Mouse (Mus musculus) thymus, postnatal 10 days (tissue): ENCODE results near the gene Syvn1.
A peak's percentile ranks its signal among the peaks of the same experiment; 100 is the strongest.

Source experiments
- DNase-seq, 2 experiments: peaks; one replicate each; pipeline ENCODE4 v3.0.0; 2021; ENCODE audit warnings: low spot score in 2 of 2

Syvn1 gene

DNA sequence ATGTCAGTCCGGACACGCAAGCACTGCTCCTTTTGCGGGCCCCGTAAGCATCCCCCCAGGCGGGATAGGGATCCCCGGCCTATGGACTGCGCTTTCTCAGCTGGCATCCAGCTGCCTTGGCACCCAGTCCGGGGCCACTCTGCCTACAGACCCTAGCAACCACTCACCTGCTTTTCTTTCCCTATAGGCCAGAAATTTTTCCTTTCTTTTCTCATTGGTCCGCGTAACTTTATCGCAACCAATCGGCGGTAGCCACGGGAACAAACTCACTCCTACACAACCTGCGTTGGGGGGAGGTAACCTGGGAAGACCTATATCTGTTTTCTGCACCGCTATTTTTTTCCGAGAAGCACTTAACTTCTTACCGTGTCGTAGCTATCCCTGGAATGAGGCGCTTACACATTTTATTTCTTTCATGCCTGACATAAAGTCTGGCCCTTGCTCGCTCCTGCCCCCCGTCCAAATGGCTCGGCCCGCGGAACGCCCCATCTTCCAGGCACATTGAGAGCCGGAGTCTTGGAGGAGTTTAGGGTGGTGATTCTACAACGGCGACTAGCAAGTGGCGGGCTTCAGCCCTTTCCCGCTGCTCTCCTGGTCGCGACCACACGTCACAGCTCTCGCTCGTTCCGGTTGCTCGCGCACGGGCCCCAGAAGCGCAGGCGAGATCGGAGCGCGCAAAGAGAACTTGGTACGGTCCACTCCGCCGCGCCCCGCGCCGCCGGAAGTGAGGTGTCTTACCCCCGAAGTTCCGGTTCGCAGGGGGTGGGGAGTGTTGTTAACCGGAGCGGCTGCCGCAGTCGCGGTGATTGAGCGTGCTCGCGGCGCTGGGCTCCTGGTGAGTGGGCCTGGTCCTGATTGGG lies at the start of gene Syvn1:
Gene Syvn1, plus strand, starts transcription at position 283 of the 860 bp plus-strand sequence.
- DNase-seq: peak; percentile 84 to 88

DNA sequence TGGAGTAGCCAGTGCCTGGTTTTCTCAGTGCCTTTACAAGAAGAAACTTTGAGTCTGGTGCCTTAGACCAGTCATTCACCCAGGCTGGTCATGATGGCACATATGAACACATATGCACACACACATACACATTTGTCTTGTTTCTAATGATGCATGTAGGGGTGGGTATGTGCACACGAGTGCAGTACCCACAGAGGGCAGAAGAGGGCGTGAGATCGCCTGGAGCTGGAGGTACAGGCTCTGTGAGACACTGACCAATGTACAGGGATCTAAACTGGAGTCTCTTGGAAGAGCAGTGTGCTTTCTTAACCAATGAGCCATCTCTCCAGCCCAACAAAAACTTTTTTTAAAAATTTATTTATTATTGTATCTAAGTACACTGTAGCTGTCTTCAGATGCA lies 48.2 kb upstream of the Syvn1 start:
- no peak for DNase-seq

DNA sequence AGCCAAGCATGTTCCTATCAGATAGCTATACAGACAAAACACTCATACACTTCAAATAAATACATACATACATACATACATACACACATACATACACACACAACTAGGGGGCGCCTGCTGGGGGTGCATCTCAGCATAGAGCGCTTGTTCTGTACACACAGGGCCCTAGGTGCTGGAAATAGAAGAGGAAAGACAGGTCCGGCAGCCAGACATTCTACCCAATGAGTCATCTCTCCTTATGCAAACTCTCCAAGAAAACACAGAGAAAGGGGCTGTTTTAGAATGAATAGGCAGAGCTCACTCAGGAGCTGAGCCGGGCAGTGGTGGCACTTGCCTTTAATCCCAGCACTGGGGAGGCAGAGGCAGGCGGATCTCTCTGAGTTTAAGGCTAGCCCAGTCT lies 46.4 kb upstream of the Syvn1 start:
- no peak for DNase-seq

DNA sequence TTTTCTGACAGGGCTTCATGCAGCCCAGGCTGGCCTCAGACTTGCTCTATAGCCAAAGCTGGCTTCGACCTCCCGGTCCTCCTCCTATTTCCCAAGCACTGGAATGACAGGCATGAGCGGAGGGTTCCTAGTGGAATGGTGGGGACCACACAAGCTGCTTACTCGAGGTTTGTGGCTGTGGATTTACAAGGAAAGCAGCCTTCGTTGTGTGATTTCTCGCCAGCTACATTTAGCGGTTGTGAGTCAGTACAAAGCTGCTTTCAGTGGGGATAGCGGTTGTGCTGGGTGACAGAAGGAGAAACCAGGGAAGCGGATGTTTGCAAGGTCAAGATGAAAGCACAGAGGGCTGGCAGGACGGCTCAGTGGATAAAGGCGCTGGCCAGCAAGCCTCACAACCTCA lies 40.8 kb upstream of the Syvn1 start:
- no peak for DNase-seq

DNA sequence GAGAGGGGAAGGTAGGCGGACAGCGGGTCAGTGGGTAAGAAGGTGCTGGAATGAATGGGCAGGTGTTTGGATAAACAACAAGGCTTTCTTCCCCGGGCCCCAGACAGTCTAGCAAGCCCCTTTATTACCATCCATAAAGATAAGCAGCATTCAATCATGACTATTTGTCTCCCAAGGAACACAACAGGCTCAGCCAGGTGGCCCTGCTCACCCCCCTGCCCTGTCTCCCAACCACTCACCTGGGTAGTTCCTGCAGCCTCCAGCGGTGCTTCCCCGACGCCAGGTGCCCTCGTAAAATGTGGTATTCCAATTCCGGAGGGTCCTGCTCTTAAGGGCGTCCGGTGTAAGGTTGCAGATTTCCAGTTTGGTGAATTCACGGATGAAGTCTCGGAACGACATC lies 39.4 kb upstream of the Syvn1 start:
- no peak for DNase-seq

DNA sequence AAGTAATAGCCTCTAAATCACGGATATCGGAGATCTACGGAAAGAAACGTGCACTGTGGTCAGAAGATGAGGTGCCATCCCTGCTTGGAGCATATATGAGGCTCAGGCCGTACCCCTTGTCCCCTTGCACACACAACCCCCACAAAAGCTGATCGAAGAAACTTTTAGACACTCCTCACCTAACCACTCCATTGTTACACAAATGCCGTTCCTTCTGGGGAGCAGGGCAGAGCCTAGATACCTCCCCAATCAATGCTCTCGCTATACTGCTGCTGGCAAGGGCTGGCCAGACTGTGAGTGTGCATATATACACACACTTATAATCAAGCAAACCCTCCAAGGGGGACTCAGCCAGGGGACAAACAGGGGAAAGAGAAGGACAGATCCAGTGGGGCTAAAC lies 37.2 kb upstream of the Syvn1 start:
- DNase-seq: no peak

DNA sequence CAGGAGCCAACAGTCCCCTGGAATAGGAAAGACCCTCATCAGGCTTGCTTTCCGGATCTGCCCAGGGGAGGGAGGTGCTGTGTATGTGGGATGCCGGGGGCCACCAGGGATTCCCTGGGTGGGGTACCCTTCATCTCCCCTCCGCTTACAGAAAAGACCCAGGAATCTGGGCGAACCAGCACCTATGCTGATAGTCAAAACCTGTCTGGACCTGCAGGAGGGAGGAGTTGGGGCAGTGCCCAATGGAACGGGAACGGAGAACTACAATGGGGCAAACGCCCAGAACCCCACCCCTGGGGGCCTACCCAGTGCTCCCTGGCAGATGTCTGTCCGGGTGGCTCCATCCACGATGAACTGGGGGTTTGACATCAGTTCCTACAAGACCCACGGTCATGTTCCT lies 32.7 kb upstream of the Syvn1 start:
- no peak for DNase-seq

DNA sequence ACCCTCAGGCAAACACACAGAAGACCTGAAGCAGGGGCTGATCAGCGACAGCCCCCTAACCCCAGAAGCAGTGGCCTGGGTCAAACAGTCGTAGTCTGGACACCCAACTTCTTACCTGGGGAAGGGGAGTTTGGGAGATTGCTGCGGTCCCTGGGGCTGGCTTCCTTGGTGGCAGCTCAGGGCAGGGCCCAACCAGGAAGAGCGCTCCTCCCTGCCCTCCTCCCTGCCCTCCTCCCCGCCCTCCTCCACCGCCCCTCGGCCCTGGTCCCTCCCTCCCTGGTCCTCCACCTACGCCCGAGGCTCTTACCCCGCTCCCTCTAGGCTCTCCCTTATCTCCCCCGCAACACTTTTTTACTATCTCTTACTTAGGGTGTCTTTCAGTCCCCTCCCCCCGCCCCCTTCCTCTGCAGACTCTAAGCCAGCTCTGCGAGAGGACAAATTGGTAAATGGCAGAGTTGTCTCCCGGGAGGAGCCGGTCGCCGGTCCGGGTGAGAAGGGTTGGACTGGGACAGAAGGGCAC lies 31.3 kb upstream of the Syvn1 start:
- DNase-seq: peak; percentile 31 to 56

DNA sequence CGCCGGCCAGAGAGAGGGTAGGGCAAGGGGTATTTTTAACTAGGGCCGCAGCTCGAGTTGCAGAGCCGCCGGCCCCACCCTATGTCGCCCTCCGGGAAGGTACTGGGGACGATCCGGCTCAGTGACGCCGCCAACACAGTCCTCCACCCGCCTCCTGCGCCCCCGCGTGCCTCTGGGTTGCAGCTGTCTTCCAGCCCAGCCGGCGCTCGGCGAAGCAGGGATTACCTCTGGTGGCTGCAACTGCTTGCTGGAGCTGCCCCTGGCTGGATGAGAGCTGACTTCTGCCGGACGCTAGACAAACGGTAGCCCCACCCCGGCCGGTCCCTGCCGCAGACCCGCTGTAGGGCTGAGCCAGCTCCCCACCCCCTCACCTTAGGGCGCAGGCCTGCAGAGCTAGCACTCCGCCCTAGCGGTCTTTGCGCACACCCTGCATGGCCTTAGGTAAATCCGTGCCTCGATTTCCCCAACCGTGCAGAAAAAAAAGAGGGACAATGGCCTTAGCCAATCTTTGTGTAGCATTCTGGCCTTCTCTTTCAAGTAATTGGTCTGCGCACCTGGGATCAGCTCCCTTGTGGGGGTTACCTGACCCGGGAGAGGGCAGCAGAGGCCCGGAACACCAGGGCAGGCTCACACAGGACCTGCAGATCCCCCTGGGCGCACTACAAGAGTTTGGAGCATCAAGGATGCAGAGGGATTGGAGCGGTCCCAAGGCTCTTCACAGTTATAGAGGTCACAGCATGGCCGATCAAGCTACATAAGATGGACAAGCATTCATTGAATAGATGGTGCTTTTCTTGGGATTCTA lies 30.7 kb upstream of the Syvn1 start, which contains the start of gene Capn1:
Gene Capn1, minus strand, starts transcription at position 387 of the 805 bp plus-strand sequence.
- peak; percentile 79 to 83 for DNase-seq

DNA sequence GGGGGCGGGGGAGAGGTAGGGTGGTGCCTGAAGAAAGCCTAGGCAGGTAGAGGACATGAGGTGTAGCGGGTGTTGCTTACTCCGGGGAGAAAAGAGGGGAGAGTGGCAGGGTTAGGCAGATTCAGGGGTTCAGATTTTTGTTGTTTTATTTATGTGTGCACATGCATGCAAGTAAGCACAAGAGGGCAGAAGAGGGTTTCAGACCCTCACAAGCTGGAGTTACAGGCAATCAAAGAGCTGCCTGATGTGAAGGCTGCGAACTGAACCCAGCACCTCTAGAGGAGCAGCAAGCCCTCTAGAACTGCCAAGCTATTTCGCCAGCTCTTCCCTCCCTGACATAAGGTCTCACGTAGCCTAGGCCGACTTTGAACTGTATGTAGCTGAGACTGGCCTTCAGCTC lies 29.8 kb upstream of the Syvn1 start:
- DNase-seq: no peak

DNA sequence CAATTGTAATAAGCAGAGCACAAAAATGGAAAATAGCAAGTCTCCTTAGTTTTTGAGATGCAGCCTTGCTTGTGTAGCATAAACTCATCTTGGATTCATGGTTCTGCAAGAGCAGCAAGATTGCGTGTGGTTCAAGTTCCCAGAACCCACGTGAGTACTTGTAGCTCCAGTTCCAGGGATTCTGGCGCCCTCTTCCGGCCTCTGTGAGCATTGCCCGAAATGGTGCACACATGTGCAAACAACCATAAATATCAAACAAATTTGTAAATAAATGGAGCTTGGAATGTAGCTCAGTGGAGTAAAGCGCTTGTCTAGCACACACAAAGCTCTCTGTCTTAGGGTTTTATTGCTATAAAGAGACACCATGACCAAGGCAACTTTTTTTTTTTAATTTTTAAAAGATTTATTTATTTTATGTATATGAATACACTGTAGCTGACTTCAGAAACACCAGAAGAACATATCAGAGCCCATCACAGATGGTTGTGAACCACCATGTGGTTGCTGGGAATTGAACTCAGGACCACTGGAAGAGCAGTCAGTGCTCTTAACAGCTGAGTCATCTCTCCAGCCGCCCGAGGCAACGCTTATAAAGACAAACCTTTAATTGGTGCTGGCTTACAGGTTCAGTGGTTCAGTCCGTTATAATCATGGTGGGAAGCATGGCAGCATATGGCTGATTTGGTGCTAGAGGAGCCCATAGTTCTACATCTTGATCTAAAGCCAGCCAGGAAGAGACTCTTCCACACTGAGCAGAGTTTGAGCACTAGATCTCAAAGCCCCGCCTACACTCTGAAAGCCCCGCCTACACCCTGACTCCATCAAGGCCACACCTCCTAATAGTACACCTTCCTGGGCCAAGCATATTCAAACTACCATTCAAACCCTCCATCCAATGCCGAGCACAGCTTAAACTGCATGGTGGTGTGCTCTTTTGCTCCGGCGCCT lies 28.0 kb upstream of the Syvn1 start:
- peak; percentile 75 to 88 for DNase-seq

DNA sequence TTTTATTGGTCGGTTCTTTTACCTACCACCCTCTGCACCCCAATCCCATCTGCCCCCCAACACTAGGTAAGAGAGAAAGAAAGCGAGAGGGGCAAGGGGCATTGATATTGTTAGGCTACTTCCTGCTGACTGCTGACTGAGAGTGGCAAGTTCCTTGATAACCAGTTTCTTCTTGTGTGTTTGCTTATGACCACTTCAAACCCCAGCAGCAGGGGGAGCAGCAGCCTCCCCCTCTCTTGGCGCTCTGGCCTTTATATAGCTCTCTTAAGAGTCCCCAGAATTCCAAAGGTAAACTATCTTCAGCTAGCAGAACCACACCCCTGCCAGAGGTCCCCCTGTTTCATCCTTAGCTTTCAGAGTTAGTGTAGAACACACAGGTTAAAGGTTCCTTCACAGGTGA lies 26.1 kb upstream of the Syvn1 start:
- no peak for DNase-seq

DNA sequence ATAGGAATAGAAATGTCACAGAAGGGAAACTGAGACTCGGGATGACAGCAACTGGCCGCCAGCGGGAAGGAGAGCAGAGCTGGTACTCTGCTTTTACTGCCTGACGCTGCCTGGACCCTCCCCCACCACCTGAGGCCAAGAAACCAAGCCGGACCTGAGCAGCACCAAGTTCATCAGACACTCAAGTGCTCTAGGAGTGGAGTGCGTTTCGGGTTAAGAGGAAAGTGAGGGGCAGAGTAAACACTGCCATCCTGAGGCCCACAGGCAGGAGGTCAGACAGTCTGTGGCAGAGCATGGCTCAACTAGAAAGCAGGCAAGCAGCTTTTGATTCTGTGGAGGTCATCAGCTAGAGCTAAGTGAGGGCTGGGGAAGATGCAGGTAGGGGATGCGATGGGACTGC lies 23.3 kb upstream of the Syvn1 start:
- no peak for DNase-seq

DNA sequence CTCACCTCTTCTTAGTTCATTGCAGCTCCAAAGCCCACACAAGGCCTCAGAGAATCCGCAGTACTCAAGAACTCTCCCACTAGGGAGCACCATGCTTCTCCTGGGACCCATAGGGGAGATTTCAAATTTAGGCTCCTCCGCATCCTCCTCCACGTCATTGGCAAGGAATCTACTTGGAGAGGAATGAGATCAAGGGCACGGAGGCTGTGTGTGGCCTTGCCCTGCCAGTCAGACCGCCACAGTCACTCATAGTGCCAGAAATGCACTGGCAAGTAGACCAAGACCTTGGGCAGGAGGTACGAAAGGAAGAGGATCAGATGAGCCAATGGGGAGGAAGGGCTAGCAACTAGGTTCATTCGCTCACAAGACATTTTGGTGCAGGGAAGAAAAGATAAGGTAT lies 22.4 kb upstream of the Syvn1 start:
- no peak for DNase-seq

DNA sequence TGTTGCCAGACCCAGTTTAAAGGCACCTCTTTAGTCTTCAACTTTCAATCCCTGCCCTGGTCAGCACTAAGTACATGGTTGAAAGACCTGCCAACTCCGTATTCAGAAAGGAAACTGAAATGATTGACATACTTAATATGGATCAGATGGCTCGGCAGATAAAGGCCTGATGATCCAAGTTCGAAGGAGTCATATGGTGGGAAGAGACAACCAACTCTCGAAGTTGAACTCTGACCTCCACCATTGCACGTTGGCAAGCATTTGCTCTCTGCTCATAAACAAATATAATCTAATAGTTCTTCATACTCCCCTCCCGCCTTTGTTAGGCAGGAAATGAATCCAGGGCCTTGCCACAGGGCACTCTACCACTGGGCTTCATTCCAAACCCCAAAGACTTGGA lies 17.4 kb upstream of the Syvn1 start:
- no peak for DNase-seq

DNA sequence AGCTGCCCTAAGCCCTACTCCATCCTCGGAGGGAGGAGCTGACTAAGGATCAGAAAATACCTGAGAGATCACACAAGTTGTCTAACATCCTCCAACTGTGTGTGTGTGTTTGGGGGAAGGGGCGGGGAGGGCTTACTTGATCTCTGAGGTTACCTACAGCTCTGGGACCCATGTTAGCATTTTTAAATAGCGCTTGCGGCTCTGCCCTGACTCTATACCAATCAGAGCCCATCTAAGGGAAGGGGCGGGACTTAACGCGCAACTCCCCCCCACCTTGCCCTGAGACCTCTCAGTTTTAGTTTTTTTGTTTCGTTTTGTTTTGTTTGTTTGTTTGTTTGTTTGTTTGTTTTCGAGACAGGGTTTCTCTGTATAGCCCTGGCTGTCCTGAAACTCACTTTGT lies 16.9 kb upstream of the Syvn1 start:
- DNase-seq: no peak

DNA sequence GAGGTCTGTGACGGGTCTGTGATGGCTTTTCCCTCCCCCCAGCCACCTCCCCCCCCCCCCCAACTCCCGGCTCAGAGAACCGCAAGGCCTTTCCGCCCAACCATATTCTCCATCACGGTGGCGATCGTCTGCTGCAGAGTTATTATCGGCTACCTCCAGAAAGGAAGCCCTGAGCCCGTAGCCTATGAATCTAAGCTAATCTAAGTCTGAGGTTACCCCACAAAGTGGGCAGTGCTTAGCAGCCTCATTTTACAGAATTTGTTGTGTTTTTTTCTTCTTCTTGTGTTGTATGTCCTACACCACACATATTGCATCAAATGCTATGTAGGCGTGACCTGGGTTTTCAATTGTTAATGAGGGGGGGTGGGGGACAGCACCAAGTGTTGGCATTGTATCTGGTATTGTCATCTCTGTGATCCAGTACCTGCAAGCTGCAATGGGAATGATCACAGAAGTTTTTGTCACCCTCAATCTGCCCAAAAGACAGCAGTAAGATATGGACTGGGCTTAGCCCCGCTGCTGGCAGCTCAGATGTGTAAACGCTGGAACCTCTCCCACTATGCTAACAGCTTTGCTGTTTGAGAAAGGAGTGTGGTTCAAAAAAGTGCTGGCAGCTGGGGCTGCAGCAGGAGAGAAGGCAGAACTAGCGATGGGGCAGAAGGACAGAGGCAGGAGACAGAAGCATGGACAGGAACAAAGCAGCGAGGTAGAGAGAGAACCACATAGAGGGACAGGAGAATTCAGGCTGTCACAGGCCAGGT lies 15.7 kb upstream of the Syvn1 start:
- DNase-seq: no peak

DNA sequence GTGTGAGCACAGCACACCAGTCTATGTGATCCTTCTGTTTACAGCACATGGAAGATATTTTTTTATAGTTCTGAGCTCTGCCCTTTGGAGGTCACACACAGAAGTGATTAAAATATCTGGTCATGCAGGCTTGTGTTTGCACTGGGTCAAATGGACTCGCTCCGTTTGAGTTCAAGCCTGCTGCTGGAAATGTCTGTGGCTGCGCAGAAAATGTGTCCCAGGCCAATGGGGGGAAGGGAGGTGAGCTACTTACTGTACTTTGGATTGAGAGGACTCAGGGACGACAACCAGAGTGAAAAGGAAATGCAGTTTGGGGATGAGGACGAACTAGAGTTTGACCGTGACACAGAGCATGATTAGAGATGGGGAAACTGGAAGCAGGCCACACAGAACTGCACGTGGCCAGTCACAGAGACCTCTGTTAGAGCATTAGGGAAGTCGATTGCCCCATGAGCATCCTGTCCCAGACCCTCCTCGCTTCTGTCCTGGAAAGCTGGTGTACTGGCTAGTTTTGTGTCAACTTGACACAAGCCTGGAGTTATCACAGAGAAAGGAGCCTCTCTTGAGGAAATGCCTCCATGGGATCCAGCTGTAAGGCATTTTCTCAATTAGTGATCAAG lies 10.3 kb upstream of the Syvn1 start:
- DNase-seq: no peak

DNA sequence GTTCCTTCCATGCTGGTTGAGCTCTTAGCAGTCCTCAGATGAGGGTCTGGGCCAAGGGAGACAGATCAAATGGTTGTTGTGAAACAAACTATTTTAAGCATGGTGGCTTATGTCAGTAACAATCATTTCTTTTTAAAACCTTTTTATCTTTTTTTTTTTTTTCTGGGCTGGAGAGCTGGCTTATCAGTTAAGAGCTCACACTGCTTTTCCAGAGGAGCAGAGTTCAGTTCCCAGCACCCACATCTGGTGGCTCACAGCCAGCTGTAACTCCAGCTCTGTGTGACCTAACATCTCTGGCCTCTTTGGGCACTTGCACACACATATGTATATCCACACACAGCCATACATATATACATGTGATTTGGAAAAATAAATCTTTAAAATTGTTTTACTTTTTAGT lies 8.7 kb upstream of the Syvn1 start:
- no peak for DNase-seq

DNA sequence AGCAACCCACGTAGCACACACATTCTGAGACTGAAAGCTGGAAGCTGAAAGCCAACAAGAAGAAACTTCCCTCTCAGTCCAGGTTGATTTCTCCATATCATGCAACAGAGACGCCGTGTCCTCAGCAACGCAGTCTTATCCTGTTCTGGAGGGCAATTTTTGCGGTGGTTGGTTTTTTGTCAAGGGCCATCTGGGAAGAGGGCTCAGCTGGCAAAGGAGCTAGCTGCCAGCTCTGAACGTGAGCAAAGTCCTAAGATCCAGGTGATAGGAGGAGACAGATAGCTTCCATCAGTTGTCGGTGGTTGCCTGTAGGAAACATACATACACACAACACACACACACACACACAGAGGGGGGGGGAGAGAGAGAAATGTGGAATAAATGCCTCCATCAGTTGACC lies 8.1 kb upstream of the Syvn1 start:
- DNase-seq: no peak
